Mouse (Mus musculus): ENCODE measurements around the gene A030005K14Rik. TPM values are rescaled to one million over a fixed set of nuclear protein-coding genes. Genes with fewer than 3 reads are reported as not detected.

The A030005K14Rik gene
- polyA plus RNA-seq, 1 experiment: not detected

GRCm38 (mm10) chr1:83036892-83037667 lies 22.1 kb downstream of the A030005K14Rik start:
- DNase-seq (ENCODE audit: low spot score): no peak

GRCm38 (mm10) chr1:83034509-83034908 lies 24.7 kb downstream of the A030005K14Rik start:
- DNase-seq (ENCODE audit: low spot score): no peak

- DNase-seq (ENCODE audit: low spot score): no peak
Observed at GRCm38 (mm10) chr1:83032508-83032907, 26.7 kb downstream of the A030005K14Rik start.

GRCm38 (mm10) chr1:83031950-83032349 lies 27.2 kb downstream of the A030005K14Rik start:
- no peak for DNase-seq (ENCODE audit: low spot score)

GRCm38 (mm10) chr1:83016556-83016955 lies 42.6 kb downstream of the A030005K14Rik start:
- DNase-seq (ENCODE audit: low spot score): no peak

- DNase-seq (ENCODE audit: low spot score): no peak
Observed at GRCm38 (mm10) chr1:83015329-83015879, 43.8 kb downstream of the A030005K14Rik start.

GRCm38 (mm10) chr1:83014477-83014876 lies 44.7 kb downstream of the A030005K14Rik start:
- no peak for DNase-seq (ENCODE audit: low spot score)

Other genes with a start within 250 kb of the A030005K14Rik start
- gene Agfg1, start 219.9 kb downstream of the A030005K14Rik start, polyA plus RNA-seq (2012; rRNA removed): 30.5 TPM in 2 replicates
- 1.1 and 1.7 TPM in 2 replicates for gene A030005L19Rik, start 146.1 kb downstream of the A030005K14Rik start, polyA plus RNA-seq (2012; rRNA removed)
- gene A030014E15Rik, start 134.5 kb downstream of the A030005K14Rik start, polyA plus RNA-seq (2012; rRNA removed): not detected in 2 replicates
- not detected in 2 replicates for gene Gm6217, start 128.0 kb downstream of the A030005K14Rik start, polyA plus RNA-seq (2012; rRNA removed)
- gene A030003K21Rik, start 116.0 kb downstream of the A030005K14Rik start, polyA plus RNA-seq (2012; rRNA removed): not detected in 2 replicates
- not detected in 2 replicates for gene Gm7544, start 103.4 kb downstream of the A030005K14Rik start, polyA plus RNA-seq (2012; rRNA removed)
- gene Gm47955, start 99.1 kb downstream of the A030005K14Rik start, polyA plus RNA-seq (2012; rRNA removed): not detected in 2 replicates
- not detected in 2 replicates for gene Gm47959, start 58.8 kb downstream of the A030005K14Rik start, polyA plus RNA-seq (2012; rRNA removed)
- 2.3 and 3.2 TPM in 2 replicates for gene Slc19a3, start 20.9 kb downstream of the A030005K14Rik start, polyA plus RNA-seq (2012; rRNA removed)
- gene Krtap28-10, start 16.9 kb downstream of the A030005K14Rik start, polyA plus RNA-seq (2012; rRNA removed): not detected in 2 replicates
- gene Gm47969, start 14.4 kb downstream of the A030005K14Rik start, polyA plus RNA-seq (2012; rRNA removed): not detected in 2 replicates
- not detected in 2 replicates for gene Krtap28-13, start 1.6 kb upstream of the A030005K14Rik start, polyA plus RNA-seq (2012; rRNA removed)
- gene Ccl20, start 57.4 kb upstream of the A030005K14Rik start, polyA plus RNA-seq (2012; rRNA removed): not detected in 2 replicates
- gene Daw1, start 100.4 kb upstream of the A030005K14Rik start, polyA plus RNA-seq (2012; rRNA removed): 2.5 and 4.4 TPM in 2 replicates